Mouse (Mus musculus) stomach, embryonic 16.5 days (tissue): ENCODE results near the gene Ercc6. TPM values are rescaled to one million over a fixed set of nuclear protein-coding genes. Genes with fewer than 3 reads are reported as not detected.

Source experiments
- ATAC-seq: fragments of 200-750 bp; cut with Nextera tagmentation; 2 replicates; pipeline ENCODE4 v1.8.0; 2017; ENCODE audit warnings: moderate number of reproducible peaks, moderate TSS enrichment; ENCODE audit not compliant: insufficient read depth, low FRiP score
- H3K27ac ChIP-seq: fragments of 300-500 bp; sonication (generic); 2 replicates; pipeline ENCODE4 v1.5.1; 2014; ENCODE audit warnings: low read length
- H3K27me3 ChIP-seq: fragments of 300-500 bp; sonication (generic); 2 replicates; pipeline ENCODE4 v1.6.1; 2014; ENCODE audit warnings: low read length, control low read depth, mixed read lengths; ENCODE audit not compliant: control insufficient read depth, insufficient read depth
- H3K36me3 ChIP-seq: fragments of 300-500 bp; sonication (generic); 2 replicates; pipeline ENCODE4 v1.6.1; 2014; ENCODE audit warnings: low read length; ENCODE audit not compliant: control insufficient read depth, insufficient read depth
- H3K4me1 ChIP-seq: fragments of 300-500 bp; sonication (generic); 2 replicates; pipeline ENCODE4 v1.6.1; 2014; ENCODE audit warnings: low read length, control low read depth, mixed read lengths; ENCODE audit not compliant: control insufficient read depth, insufficient read depth
- H3K4me2 ChIP-seq: fragments of 300-500 bp; sonication (generic); 2 replicates; pipeline ENCODE4 v1.6.1; 2014; ENCODE audit warnings: low read depth, low read length, mixed read lengths
- H3K4me3 ChIP-seq: fragments of 300-500 bp; sonication (generic); replicated peaks from 2 replicates; pipeline ENCODE4 v1.5.1; 2014; ENCODE audit warnings: mild to moderate bottlenecking, low read length
- H3K9ac ChIP-seq: fragments of 300-500 bp; sonication (generic); 2 replicates; pipeline ENCODE4 v1.6.1; 2014; ENCODE audit warnings: low read length
- H3K9me3 ChIP-seq: fragments of 300-500 bp; sonication (generic); replicated peaks from 2 replicates; pipeline ENCODE4 v1.6.1; 2016; ENCODE audit warnings: low read length, control low read depth; ENCODE audit not compliant: control insufficient read depth
- WGBS: fragments of 180-500 bp; shearing (Covaris S2); extraction: QIAGEN DNeasy Blood & Tissue Kit; methylation state at CpG from one replicate; pipeline ENCODE4 v1.1.7; 2014; 5-methylcytosine and 5-hydroxymethylcytosine counted together
- polyA plus RNA-seq: library from polyadenylated mRNA; unstranded; fragments of >200 nt; fragmentation: Nextera tagmentation; extraction: Ambion mirVana; gene quantifications from 2 replicates; pipeline ENCODE4 v1.2.1, GENCODE M21; 2015

Ercc6 gene
- polyA plus RNA-seq, 1 experiment from 2014 or later, result 14.7 TPM

GRCm38 (mm10) chr14:32527211-32527610 is 13.9 kb downstream of the Ercc6 start:
- ATAC-seq, result no peak
- Histone ChIP-seq H3K27me3 (no peaks in the 10 kb centered on the region), H3K4me3 (no peak overlapping the region), H3K36me3 (0 out of 2 replicates have a peak, but pooled peaks cover 3% of the 10 kb centered on the region), H3K4me2 (no peak overlapping the region), H3K9me3 (no peaks in the 10 kb centered on the region), H3K4me1 (no peaks in the 10 kb centered on the region), H3K9ac (no peak overlapping the region), H3K27ac (no peak overlapping the region)
- 94% methylated on average over 9 of the region's 9 CpGs for WGBS

GRCm38 (mm10) chr14:32529036-32529435 is 15.7 kb downstream of the Ercc6 start:
- Histone ChIP-seq H3K9ac (no peak overlapping the region), H3K4me3 (no peak overlapping the region), H3K27me3 (no peaks in the 10 kb centered on the region), H3K27ac (no peak overlapping the region), H3K36me3 (0 out of 2 replicates have a peak, but pooled peaks cover 3% of the 10 kb centered on the region), H3K4me2 (no peak overlapping the region), H3K4me1 (no peaks in the 10 kb centered on the region), H3K9me3 (no peaks in the 10 kb centered on the region)
- ATAC-seq, result no peak
- 86% methylated on average over 7 of the region's 7 CpGs for WGBS

DNA sequence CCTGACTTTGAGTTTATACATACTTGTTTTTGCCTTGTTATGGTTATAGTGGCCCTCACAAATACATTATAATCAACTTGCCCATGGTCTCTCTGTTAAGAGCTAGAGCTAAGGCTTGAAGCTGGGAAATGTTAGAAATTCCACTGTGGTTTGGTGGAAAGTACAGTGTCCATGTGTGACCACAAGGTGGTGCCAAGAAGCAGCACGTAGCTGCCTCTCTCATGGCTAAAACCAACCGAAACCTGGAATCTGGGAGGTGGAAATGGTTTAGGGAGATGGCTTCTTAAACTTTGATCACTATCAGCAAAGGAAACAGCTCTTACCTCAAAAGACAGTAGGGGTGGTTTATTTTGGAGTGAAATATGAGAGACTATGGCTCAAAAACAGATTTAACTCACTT is 17.6 kb downstream of the Ercc6 start:
- H3K9ac ChIP-seq, result no peak overlapping the region
- 0 out of 2 replicates have a peak, but pooled peaks cover 3% of the 10 kb centered on the region for H3K36me3 ChIP-seq
- H3K4me2 ChIP-seq, result no peak overlapping the region
- 14% methylated on average over 2 of the region's 2 CpGs for WGBS
- no peaks in the 10 kb centered on the region for H3K9me3 ChIP-seq
- no peak overlapping the region for H3K27ac ChIP-seq
- no peak overlapping the region for H3K4me3 ChIP-seq
- no peak for ATAC-seq
- no peaks in the 10 kb centered on the region for H3K4me1 ChIP-seq
- no peaks in the 10 kb centered on the region for H3K27me3 ChIP-seq

GRCm38 (mm10) chr14:32531371-32531770 is 18.1 kb downstream of the Ercc6 start:
- H3K4me2 ChIP-seq, result no peak overlapping the region
- no peak overlapping the region for H3K9ac ChIP-seq
- H3K27me3 ChIP-seq, result no peaks in the 10 kb centered on the region
- no peaks in the 10 kb centered on the region for H3K9me3 ChIP-seq
- H3K4me3 ChIP-seq, result no peak overlapping the region
- ATAC-seq, result no peak
- WGBS, result 80% methylated on average over 3 of the region's 3 CpGs
- H3K27ac ChIP-seq, result no peak overlapping the region
- H3K4me1 ChIP-seq, result no peaks in the 10 kb centered on the region
- 0 out of 2 replicates have a peak, but pooled peaks cover under 1% of the 10 kb centered on the region for H3K36me3 ChIP-seq

DNA sequence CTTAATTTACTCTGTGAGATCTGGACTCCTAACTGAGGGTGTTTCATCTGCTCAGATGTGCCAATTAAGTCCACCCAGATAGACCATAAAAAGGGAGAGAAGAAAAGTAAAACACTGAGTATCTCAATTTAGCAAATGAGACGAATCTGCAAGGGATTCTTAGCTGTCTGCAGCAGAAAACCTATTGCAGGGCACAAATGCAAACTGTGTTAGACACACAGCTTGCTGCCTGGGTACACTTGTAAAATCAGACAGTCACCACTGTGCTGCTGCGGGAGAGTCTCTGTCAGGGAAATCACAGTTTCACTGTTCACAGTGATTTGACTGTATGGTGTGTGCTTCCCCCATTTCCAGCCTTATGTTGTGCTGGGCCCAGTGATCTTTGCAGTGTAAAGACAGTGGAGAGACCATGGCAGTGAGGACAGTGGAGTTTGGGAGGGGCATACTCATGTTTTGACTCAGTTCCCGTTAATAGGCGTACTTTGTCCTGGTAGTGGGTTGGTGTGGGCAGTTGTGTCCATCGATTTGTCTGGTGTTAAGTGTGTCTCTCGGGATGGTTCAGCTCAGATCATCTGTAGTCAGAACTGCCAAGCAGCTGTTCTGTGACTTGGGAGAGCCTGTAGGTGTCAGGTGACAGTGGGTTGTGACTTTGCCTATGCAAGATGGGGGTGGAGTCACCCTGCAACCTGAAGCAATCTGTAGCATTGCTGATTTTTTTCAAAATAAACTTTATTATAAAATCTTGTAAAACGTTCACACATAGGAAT is 19.2 kb downstream of the Ercc6 start:
- Histone ChIP-seq H3K9ac (no peak overlapping the region), H3K4me3 (no peak overlapping the region), H3K27me3 (no peaks in the 10 kb centered on the region), H3K9me3 (no peaks in the 10 kb centered on the region), H3K4me1 (no peaks in the 10 kb centered on the region), H3K36me3 (no peaks in the 10 kb centered on the region), H3K4me2 (no peak overlapping the region), H3K27ac (no peak overlapping the region)
- ATAC-seq, result no peak
- WGBS, result 67% methylated on average over 7 of the region's 7 CpGs

DNA sequence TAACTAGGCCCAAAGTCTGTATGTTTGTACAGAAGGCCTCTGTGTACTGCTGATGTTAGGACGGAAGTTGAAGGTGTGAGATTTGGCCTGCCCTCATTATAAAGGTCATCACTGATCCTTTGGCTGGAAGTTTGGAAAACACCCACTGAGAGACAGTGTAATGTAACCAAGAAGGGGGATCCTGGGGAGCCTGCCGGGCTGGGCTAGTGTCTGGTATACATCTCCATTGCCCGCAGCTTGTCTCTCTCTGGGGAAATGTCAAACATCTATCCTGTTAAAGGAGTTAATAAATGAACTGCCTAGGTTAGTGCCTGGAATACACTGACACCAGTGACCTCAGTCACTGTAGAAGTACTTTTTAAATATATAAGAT is 19.8 kb downstream of the Ercc6 start:
- no peaks in the 10 kb centered on the region for H3K9me3 ChIP-seq
- H3K4me3 ChIP-seq, result no peak overlapping the region
- ATAC-seq, result no peak
- WGBS, result 75% methylated on average over 3 of the region's 3 CpGs
- H3K27me3 ChIP-seq, result no peaks in the 10 kb centered on the region
- H3K9ac ChIP-seq, result no peak overlapping the region
- no peak overlapping the region for H3K4me2 ChIP-seq
- no peaks in the 10 kb centered on the region for H3K36me3 ChIP-seq
- no peaks in the 10 kb centered on the region for H3K4me1 ChIP-seq
- no peak overlapping the region for H3K27ac ChIP-seq

DNA sequence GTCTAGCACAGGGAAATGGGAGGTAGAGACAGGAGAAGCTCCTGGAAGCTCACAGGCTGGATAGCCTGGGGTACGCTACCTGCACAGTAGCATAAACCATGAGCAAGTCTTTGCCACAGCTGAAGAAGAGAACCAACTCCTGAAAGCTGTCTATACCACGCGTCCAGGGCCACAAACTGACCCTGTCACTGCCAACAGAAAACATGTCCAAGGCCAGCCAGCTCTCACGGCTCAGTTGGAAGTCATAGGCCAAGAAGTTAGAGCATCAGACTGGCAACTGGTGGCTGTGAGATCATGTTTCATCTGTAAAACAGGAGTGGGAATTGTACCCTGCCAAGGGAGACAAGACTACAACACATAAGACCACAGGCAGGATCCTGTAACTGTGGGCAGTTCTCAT is 20.3 kb downstream of the Ercc6 start:
- Histone ChIP-seq H3K4me1 (no peaks in the 10 kb centered on the region), H3K27me3 (no peaks in the 10 kb centered on the region), H3K4me2 (no peak overlapping the region), H3K9me3 (no peaks in the 10 kb centered on the region), H3K36me3 (no peaks in the 10 kb centered on the region), H3K9ac (no peak overlapping the region), H3K27ac (no peak overlapping the region), H3K4me3 (no peak overlapping the region)
- 82% methylated on average over 4 of the region's 4 CpGs for WGBS
- ATAC-seq, result no peak

GRCm38 (mm10) chr14:32534137-32534536 is 20.8 kb downstream of the Ercc6 start:
- Histone ChIP-seq H3K4me2 (no peak overlapping the region), H3K9ac (no peak overlapping the region), H3K4me3 (no peak overlapping the region), H3K36me3 (no peaks in the 10 kb centered on the region), H3K27ac (no peak overlapping the region), H3K4me1 (no peaks in the 10 kb centered on the region), H3K9me3 (no peaks in the 10 kb centered on the region), H3K27me3 (no peaks in the 10 kb centered on the region)
- WGBS, result 74% methylated on average over 5 of the region's 5 CpGs
- no peak for ATAC-seq

GRCm38 (mm10) chr14:32536763-32537162 is 23.4 kb downstream of the Ercc6 start:
- Histone ChIP-seq H3K4me2 (no peak overlapping the region), H3K4me1 (no peaks in the 10 kb centered on the region), H3K4me3 (no peak overlapping the region), H3K27ac (no peak overlapping the region), H3K9ac (no peak overlapping the region), H3K36me3 (no peaks in the 10 kb centered on the region), H3K9me3 (no peaks in the 10 kb centered on the region), H3K27me3 (no peaks in the 10 kb centered on the region)
- ATAC-seq, result no peak
- WGBS, result 57% methylated on average over 9 of the region's 9 CpGs
